Mouse (Mus musculus) monocyte, adult 2 months (primary cell): ENCODE results near the gene Reln.

ENCODE experiments used
- DNase-seq, 2 experiments: peaks; one replicate each; pipeline ENCODE4 v3.0.0; 2022; ENCODE audit warnings: low spot score in 2 of 2, low read depth in 1 of 2

Gene Reln

GRCm38 (mm10) chr5:22024108-22024507, 320.4 kb downstream of the Reln start:
- DNase-seq: no peak

GRCm38 (mm10) chr5:22017896-22018295, 326.6 kb downstream of the Reln start:
- DNase-seq: no peak

GRCm38 (mm10) chr5:22014459-22014858, 330.0 kb downstream of the Reln start:
- DNase-seq: no peak

DNA sequence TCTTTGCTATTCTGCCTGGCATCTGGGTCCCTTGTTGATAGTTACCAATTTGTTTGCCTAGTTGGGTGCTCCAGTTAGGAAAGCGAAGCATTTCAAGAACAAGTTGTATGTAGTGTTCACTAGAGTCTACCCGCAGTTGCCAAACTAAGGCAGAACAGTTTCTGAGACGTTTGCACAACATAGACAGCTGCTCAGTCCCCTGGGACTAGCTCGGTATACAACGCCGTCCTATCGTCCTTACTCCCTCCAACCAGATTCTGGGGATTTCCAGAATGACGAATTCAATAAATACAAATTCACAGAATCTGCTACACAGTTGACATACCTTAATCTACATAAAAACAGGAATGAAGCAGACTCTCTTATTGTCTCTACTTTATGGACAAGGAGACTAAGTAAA, 335.4 kb downstream of the Reln start:
- DNase-seq: no peak

GRCm38 (mm10) chr5:22007304-22008059, 337.0 kb downstream of the Reln start:
- no peak for DNase-seq

GRCm38 (mm10) chr5:22003858-22004257, 340.6 kb downstream of the Reln start:
- no peak for DNase-seq

DNA sequence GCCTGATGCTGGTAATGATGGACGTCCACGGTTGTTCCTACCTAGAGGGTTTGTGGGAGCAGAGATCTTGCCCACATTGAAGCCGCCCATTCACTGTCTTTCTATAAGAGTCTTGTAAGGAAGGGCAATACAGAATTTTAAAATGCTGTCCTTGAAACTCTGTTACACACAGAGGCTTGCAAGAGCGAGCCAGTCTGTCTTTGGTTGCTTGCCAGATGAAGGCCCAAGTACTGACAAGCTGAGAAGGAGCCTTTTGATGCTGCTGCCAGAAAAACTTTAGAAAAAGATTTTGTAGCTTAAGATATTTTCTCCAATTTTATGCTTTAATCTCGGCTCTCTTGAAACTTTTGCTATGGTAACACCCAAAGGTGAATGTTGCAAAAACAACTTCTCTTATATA, 356.8 kb downstream of the Reln start:
- DNase-seq: no peak

GRCm38 (mm10) chr5:21986311-21986710, 358.2 kb downstream of the Reln start:
- DNase-seq: no peak

- no peak for DNase-seq
Observed at GRCm38 (mm10) chr5:21983021-21983667, 361.4 kb downstream of the Reln start.

- no peak for DNase-seq
Observed at GRCm38 (mm10) chr5:21981216-21981615, 363.3 kb downstream of the Reln start.

DNA sequence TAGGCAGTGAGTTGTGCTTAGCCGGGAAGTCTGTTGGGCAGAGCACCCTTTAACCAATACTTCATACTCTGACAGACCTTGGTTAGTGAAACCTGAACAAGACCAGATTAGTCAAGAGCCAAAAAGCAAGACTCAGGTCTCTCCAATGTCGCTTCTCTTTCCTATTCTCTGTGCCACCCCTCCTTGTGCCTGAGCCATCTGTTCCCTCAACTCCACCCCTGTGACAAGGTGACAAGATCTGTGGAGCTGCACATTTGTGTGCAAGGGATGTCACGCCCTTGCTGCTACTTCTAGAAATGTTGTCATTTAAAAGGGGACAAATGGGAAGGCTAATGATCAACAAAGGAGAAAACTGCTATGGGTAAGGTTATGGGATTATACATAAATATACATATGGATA, 364.0 kb downstream of the Reln start:
- no peak for DNase-seq

DNA sequence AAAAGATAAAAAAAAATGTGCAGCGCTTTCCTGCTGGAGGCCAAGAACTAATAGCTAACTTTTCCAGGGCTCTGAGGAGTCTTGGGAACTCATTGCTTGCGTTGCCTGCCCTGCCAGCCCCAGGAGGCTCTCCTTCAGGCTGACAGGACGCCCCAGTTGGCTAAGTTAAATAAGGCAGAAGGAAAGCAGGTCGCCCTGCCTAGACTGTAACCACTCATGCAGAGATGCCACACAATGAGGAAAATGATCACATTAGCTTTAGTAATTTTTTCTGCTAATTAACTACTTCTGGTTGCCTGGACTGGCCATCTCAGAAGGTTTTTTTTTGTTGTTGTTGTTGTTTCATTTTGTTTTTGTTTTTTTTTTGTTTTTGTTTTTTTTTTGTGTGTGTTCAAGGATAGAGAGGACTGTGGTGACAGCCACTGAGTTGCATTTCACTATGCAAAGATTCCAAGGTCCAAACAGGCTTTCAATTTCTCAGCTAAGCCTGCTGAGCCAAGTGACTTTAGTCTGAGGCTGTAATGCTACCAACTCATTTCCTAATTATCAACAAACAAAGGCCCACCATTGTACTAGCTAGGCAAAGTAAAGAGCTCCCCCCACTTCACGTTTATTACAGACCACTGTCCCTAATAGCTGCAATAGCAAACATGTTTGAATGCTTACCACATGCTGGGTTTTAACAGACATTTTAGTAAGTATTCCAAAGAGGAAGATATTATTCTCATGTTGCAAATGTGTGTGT, 371.1 kb downstream of the Reln start:
- DNase-seq: no peak

DNA sequence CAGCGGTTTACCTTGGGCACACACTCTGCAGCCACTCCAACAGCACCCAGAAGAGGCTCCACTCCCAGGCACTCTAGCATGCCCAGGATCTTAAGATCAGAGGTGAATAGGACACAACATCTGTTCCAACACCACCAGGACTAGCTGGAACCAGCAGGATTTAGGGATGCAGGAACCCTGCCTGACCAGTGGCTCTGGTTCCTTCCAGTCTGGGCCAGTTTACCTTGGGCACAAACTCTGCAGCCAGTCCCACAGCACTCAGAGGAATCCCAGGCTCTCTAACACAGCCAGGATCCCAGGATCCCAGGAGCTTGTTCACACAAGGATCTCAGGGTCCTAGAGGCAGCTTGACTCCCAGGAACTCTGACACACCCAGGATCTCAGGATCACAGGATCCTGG, 382.7 kb downstream of the Reln start:
- no peak for DNase-seq

DNA sequence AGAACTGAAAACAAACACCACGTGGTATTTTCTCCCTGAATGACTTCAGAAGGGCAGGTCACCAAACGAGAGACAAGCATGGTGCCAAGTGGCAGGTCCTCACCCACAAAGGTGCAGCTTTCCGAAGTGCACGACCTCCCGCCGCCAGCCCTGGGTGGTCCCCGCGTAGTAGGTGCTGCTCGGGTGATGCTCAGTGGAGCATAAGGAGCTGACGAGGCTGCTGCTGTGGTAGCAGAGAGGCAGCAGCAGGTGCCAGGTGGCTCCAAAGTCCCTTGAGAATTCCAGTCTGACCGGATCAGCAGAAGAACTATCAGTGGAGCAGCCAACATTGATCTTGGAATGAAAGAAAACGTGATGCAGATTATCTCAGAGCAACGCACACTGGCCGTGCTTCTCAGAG, 384.4 kb downstream of the Reln start:
- no peak for DNase-seq

GRCm38 (mm10) chr5:21957586-21957985, 386.9 kb downstream of the Reln start:
- DNase-seq: no peak

GRCm38 (mm10) chr5:21957061-21957460, 387.4 kb downstream of the Reln start:
- DNase-seq: no peak

GRCm38 (mm10) chr5:21949507-21949897, 395.0 kb downstream of the Reln start:
- DNase-seq: no peak

GRCm38 (mm10) chr5:21948736-21949506, 395.6 kb downstream of the Reln start:
- no peak for DNase-seq

DNA sequence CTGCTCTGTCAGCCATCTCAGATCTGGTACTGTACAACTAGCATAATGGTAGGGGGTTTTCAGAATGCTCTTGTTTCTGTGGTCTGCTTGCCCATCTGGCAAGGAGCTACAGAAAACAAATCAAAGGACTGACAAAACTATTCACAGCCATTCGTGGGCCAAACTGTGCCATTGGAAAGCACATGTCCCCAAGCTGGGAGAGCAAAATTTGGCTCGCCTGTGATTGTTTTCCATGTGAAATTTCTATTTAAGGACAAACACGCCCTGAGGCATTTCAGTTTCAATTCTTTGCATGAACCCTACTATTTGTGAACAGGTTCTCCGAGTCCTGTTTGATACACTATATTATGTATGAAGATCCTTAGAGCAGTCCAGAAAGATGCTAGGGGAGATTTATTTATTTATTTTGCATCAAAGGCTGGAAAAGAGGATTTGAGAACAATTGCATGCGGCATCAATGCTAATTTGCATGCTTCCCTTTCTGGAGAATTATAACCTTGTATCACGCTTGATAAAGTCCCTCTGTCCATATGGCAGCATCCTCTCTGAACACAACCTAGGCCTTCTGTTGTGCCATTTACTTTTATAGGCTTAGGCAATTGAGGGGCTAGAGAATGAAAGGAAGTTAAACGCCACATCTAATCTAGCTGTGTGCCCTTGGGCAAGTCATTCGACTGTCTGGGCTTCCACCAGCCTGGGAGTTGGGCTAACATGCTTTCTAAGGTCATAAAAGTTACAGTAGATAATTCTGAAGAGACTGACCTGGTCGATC, 396.7 kb downstream of the Reln start:
- no peak for DNase-seq

GRCm38 (mm10) chr5:21944579-21944978, 399.9 kb downstream of the Reln start:
- no peak for DNase-seq

GRCm38 (mm10) chr5:21939405-21939804, 405.1 kb downstream of the Reln start:
- no peak for DNase-seq
